Mouse (Mus musculus): ENCODE data around the gene Asb8.

GRCm38 (mm10) chr15:98209676-98210075, 44.3 kb upstream of the Asb8 start:
- TF ChIP-seq CTCF (IDR thresholded peaks at IDR 0.05; ENCODE audit: low read depth, low read length) = no peak
- no peak for TF ChIP-seq POLR2A (IDR thresholded peaks at IDR 0.05; ENCODE audit: extremely low read depth, insufficient read depth, low read length)
